Mouse (Mus musculus) liver, embryonic 14.5 days (tissue): ENCODE measurements around the gene Tnrc6a. TPM values are rescaled to one million over a fixed set of nuclear protein-coding genes. Genes with fewer than 3 reads are reported as not detected.

ENCODE experiments used
- ATAC-seq: fragments of 200-750 bp; cut with Nextera tagmentation; 2 replicates; pipeline ENCODE4 v1.8.0; 2017; ENCODE audit warnings: moderate number of reproducible peaks, mild to moderate bottlenecking, moderate library complexity; ENCODE audit not compliant: insufficient read depth
- DNase-seq, 3 experiments: peaks; one replicate each; pipeline ENCODE4 v3.0.0-alpha.2; 2012 to 2013; ENCODE audit warnings: low read depth in 3 of 3, low spot score in 3 of 3
- H3K27ac ChIP-seq: fragments of 300-500 bp; sonication (generic); 2 replicates; pipeline ENCODE4 v1.5.1; 2014; ENCODE audit warnings: moderate library complexity, mild to moderate bottlenecking, control low read depth, inconsistent platforms
- H3K27me3 ChIP-seq: fragments of 300-500 bp; sonication (generic); 2 replicates; pipeline ENCODE4 v1.6.1; 2014; ENCODE audit warnings: mild to moderate bottlenecking, low read length, moderate library complexity; ENCODE audit not compliant: control insufficient read depth, insufficient read depth
- H3K36me3 ChIP-seq: fragments of 300-500 bp; sonication (generic); replicated peaks from 2 replicates; pipeline ENCODE4 v1.6.1; 2014; ENCODE audit warnings: low read depth; ENCODE audit not compliant: control insufficient read depth, insufficient read depth
- H3K4me1 ChIP-seq, 2 experiments: fragments of 200-500 bp in 1 of 2; fragments of 300-500 bp in 1 of 2; sonication (generic) in 1 of 2; replicated peaks; 2 replicates each; pipeline ENCODE4 v1.6.1; 2012 to 2014; ENCODE audit warnings: antibody characterized with exemption in 1 of 2, inconsistent platforms in 1 of 2, low read length in 1 of 2; ENCODE audit not compliant: control insufficient read depth in 2 of 2, insufficient read depth in 2 of 2
- H3K4me2 ChIP-seq: fragments of 300-500 bp; sonication (generic); 2 replicates; pipeline ENCODE4 v1.6.1; 2014; ENCODE audit warnings: low read depth, mild to moderate bottlenecking, control low read depth, moderate library complexity
- H3K4me3 ChIP-seq, 2 experiments: fragments of 200-500 bp in 1 of 2; fragments of 300-500 bp in 1 of 2; sonication (generic) in 1 of 2; 2 replicates each; pipeline ENCODE4 v1.5.1; 2012 to 2014; ENCODE audit warnings: low read depth in 2 of 2, low read length in 2 of 2, mild to moderate bottlenecking in 2 of 2, control low read depth in 1 of 2, inconsistent platforms in 1 of 2, moderate library complexity in 1 of 2; ENCODE audit not compliant: insufficient read depth in 1 of 2
- H3K9ac ChIP-seq: fragments of 300-500 bp; sonication (generic); replicated peaks from 2 replicates; pipeline ENCODE4 v1.6.1; 2014; ENCODE audit warnings: mild to moderate bottlenecking, control low read depth, moderate library complexity
- H3K9me3 ChIP-seq: fragments of 300-500 bp; sonication (generic); 2 replicates; pipeline ENCODE4 v1.6.1; 2016; ENCODE audit warnings: low read length, mixed read lengths; ENCODE audit not compliant: control insufficient read depth
- CTCF ChIP-seq: IDR thresholded peaks from 2 replicates; pipeline ENCODE4 v1.5.1; 2016; ENCODE audit warnings: antibody characterized with exemption, low read depth, control low read depth
- EP300 ChIP-seq: IDR thresholded peaks from 2 replicates; pipeline ENCODE4 v1.6.1; 2016; ENCODE audit warnings: antibody characterized with exemption, low read depth
- WGBS: fragments of 180-500 bp; shearing (Covaris S2); extraction: QIAGEN DNeasy Blood & Tissue Kit; methylation state at CpG from one replicate; pipeline ENCODE4 v1.1.7; 2014; ENCODE audit not compliant: insufficient replicate concordance; 5-methylcytosine and 5-hydroxymethylcytosine counted together
- polyA plus RNA-seq, 2 experiments: library from polyadenylated mRNA; depleted of rRNA in 1 of 2; stranded (reverse) in 1 of 2; unstranded in 1 of 2; fragments of >200 nt; fragmentation: Nextera tagmentation in 1 of 2; extraction: Ambion mirVana in 1 of 2; gene quantifications; 2 replicates each; pipeline versions ENCODE4 v1.2.1 to v1.2.3; 2012 to 2014

The Tnrc6a gene
- polyA plus RNA-seq, 2 experiments, result 8.8 to 14.1 TPM

GRCm38 (mm10) chr7:123130198-123130597 is 6.5 kb downstream of the Tnrc6a start:
- WGBS, result 21% methylated on average over 2 of the region's 2 CpGs
- no peak for DNase-seq
- Histone ChIP-seq H3K27me3 (no peaks in the 10 kb centered on the region), H3K4me2 (no peak overlapping the region), H3K27ac (no peak overlapping the region), H3K9me3 (no peaks in the 10 kb centered on the region), H3K4me3 (no peak overlapping the region), H3K9ac (no peak overlapping the region), H3K36me3 (peaks cover 12% of the 10 kb centered on the region), H3K4me1 (peaks cover 8 to 14% of the 10 kb centered on the region in 2 experiments)
- ATAC-seq, result no peak
- no peak for TF ChIP-seq CTCF
- TF ChIP-seq EP300, result no peak

DNA sequence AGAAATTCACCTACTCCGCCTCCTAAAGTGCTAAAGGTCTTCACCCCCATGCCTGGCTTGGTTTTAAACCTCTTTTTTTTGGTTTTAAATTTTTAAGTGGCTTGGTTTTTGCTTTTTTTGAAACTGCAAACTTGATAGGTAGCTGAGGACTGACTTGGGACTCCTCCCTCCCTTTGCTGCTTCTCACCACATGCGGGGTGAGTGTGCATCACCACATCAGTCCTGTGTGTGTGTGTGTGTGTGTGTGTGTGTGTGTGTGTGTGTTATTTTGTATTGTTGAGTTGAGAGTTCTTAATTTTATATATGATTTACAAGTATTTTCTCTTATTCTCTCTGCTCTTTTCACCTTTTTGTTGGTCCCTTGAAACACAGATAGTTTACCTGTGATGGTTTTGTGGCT is 8.7 kb downstream of the Tnrc6a start:
- WGBS, result 65% methylated on average over 2 of the region's 2 CpGs
- peaks cover 7 to 17% of the 10 kb centered on the region in 2 experiments for H3K4me1 ChIP-seq

DNA sequence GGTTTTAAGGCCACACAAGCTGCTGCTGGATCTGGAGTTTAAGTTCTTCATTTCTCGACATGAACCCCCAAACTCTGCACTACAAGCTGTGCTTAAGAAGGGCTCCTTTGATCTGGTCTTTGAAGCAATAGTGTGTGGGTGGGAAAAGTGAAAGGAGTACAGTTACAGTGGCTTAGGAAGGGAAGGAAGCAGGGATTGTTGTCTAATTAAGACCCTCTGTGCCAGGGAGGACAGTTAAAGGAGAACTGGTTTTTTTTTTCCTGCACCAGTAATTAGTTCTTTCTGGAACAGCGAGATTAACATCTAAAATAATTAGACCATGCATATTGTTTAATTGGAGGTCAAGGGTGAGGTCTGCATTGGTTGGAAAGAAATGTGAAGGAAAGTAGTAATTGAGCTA is 11.2 kb downstream of the Tnrc6a start:
- TF ChIP-seq CTCF (no peak), EP300 (no peak)
- Histone ChIP-seq H3K4me2 (no peak overlapping the region), H3K9ac (no peak overlapping the region), H3K4me1 (peaks cover 5 to 17% of the 10 kb centered on the region in 2 experiments), H3K27ac (no peak overlapping the region), H3K27me3 (no peaks in the 10 kb centered on the region), H3K4me3 (no peak overlapping the region), H3K9me3 (no peaks in the 10 kb centered on the region), H3K36me3 (peaks cover 2% of the 10 kb centered on the region)
- 57% methylated on average over 2 of the region's 2 CpGs for WGBS
- DNase-seq, result no peak
- ATAC-seq, result no peak

More for the DNA sequence above, 8.7 kb downstream of the Tnrc6a start:
- ATAC-seq (no peak), DNase-seq (no peak)
- no peaks in the 10 kb centered on the region for H3K27me3 ChIP-seq
- H3K27ac ChIP-seq, result no peak overlapping the region
- TF ChIP-seq CTCF, result no peak
- no peak for TF ChIP-seq EP300
- H3K9ac ChIP-seq, result no peak overlapping the region
- no peak overlapping the region for H3K4me2 ChIP-seq
- no peak overlapping the region for H3K4me3 ChIP-seq
- peaks cover 5% of the 10 kb centered on the region for H3K36me3 ChIP-seq
- H3K9me3 ChIP-seq, result no peaks in the 10 kb centered on the region

DNA sequence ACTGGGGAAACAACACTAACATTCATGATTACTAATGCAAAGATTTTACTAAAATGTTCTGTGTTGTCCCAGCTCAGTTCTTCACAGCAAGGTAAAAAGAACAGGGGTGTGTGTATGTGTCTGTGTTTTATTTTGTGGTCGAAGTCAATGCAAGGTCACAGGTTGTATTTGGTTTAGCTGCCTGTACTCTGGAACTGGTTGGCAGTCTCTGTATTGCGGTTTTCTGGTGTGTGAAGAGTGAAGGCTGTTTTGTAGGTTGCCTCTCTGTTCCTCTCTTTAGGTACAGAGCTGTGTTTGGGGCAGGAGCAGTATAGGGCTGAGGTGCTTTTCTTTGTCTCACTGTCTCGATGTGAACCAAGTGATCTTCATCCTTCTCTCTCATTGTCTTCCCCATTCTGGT is 12.0 kb downstream of the Tnrc6a start:
- peaks cover 2% of the 10 kb centered on the region for H3K36me3 ChIP-seq
- H3K27ac ChIP-seq, result no peak overlapping the region
- 66% methylated on average over 3 of the region's 3 CpGs for WGBS
- no peaks in the 10 kb centered on the region for H3K27me3 ChIP-seq
- H3K4me3 ChIP-seq, result no peak overlapping the region
- DNase-seq, result no peak
- ATAC-seq, result no peak
- no peak for TF ChIP-seq EP300
- no peak for TF ChIP-seq CTCF
- peak overlapping the region; percentile 28 for H3K4me2 ChIP-seq
- no peaks in the 10 kb centered on the region for H3K9me3 ChIP-seq
- peaks cover 5 to 15% of the 10 kb centered on the region in 2 experiments for H3K4me1 ChIP-seq
- no peak overlapping the region for H3K9ac ChIP-seq

DNA sequence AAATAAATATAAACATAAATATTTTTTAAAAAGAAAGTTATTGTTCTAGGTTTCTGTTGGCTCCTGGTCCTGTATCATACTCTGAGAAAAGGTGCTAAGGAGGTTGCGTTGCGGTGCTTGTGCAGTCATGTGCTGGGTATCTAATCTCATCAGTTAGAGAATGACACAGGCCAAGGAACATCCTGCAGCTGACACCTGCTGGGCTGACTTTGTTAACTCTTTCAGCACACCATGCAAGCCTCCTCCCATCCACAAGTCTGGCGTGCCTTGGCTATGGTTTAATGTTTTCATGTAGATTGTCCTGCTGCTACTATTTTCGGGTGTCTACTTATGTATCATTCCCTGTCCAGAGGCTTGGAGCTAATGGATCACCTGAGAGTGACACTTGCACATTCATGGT is 14.3 kb downstream of the Tnrc6a start:
- peaks cover 2% of the 10 kb centered on the region for H3K36me3 ChIP-seq
- no peaks in the 10 kb centered on the region for H3K9me3 ChIP-seq
- no peak overlapping the region for H3K27ac ChIP-seq
- ATAC-seq (no peak), DNase-seq (no peak)
- 72% methylated on average over 4 of the region's 4 CpGs for WGBS
- no peak overlapping the region for H3K4me3 ChIP-seq
- H3K4me1 ChIP-seq, result peaks cover 3 to 13% of the 10 kb centered on the region in 2 experiments
- no peaks in the 10 kb centered on the region for H3K27me3 ChIP-seq
- TF ChIP-seq CTCF (no peak), EP300 (no peak)
- no peak overlapping the region for H3K4me2 ChIP-seq
- H3K9ac ChIP-seq, result no peak overlapping the region
